Mouse (Mus musculus) intestine, postnatal 0 days (tissue): ENCODE data around the gene Zfp651. TPM values are rescaled to one million over a fixed set of nuclear protein-coding genes. Genes with fewer than 3 reads are reported as not detected.

ENCODE experiments used
- ATAC-seq: fragments of 200-750 bp; cut with Nextera tagmentation; 2 replicates; pipeline ENCODE4 v1.8.0; 2017; ENCODE audit warnings: mild to moderate bottlenecking, moderate TSS enrichment, moderate library complexity
- H3K27ac ChIP-seq: fragments of 300-500 bp; sonication (generic); 2 replicates; pipeline ENCODE4 v1.5.1; 2014; ENCODE audit warnings: mild to moderate bottlenecking, low read depth, low read length, moderate library complexity
- H3K27me3 ChIP-seq: fragments of 300-500 bp; sonication (generic); replicated peaks from 2 replicates; pipeline ENCODE4 v1.6.1; 2014; ENCODE audit warnings: low read length, mixed read lengths; ENCODE audit not compliant: control insufficient read depth, insufficient read depth
- H3K36me3 ChIP-seq: fragments of 300-500 bp; sonication (generic); 2 replicates; pipeline ENCODE4 v1.6.1; 2014; ENCODE audit warnings: mild to moderate bottlenecking, moderate library complexity; ENCODE audit not compliant: control insufficient read depth, insufficient read depth
- H3K4me1 ChIP-seq: fragments of 300-500 bp; sonication (generic); replicated peaks from 2 replicates; pipeline ENCODE4 v1.6.1; 2014; ENCODE audit warnings: antibody characterized with exemption, low read length, mixed read lengths; ENCODE audit not compliant: control insufficient read depth, insufficient read depth
- H3K4me2 ChIP-seq: fragments of 300-500 bp; sonication (generic); replicated peaks from 2 replicates; pipeline ENCODE4 v1.6.1; 2014; ENCODE audit warnings: low read depth, mild to moderate bottlenecking, moderate library complexity
- H3K4me3 ChIP-seq: fragments of 300-500 bp; sonication (generic); 2 replicates; pipeline ENCODE4 v1.5.1; 2014; ENCODE audit warnings: low read depth, low read length
- H3K9ac ChIP-seq: fragments of 300-500 bp; sonication (generic); 2 replicates; pipeline ENCODE4 v1.6.1; 2014; ENCODE audit warnings: mild to moderate bottlenecking, low read depth, low read length
- H3K9me3 ChIP-seq: fragments of 300-500 bp; sonication (generic); 2 replicates; pipeline ENCODE4 v1.6.1; 2016; ENCODE audit warnings: mixed run types; ENCODE audit not compliant: control insufficient read depth
- CTCF ChIP-seq: sonication (generic); IDR thresholded peaks from 2 replicates; pipeline ENCODE4 v1.5.1; 2016; ENCODE audit warnings: low read depth, mild to moderate bottlenecking, control low read depth, antibody characterized with exemption, moderate library complexity
- WGBS: fragments of 180-500 bp; shearing (Covaris S2); extraction: QIAGEN DNeasy Blood & Tissue Kit; methylation state at CpG from one replicate; pipeline ENCODE4 v1.1.7; 2014; 5-methylcytosine and 5-hydroxymethylcytosine counted together
- polyA plus RNA-seq: library from polyadenylated mRNA; unstranded; fragments of >200 nt; fragmentation: Nextera tagmentation; extraction: Ambion mirVana; gene quantifications from 2 replicates; pipeline ENCODE4 v1.2.1, GENCODE M21; 2015

Zfp651 gene
- polyA plus RNA-seq, 1 experiment from 2014 or later, result 6.2 TPM

DNA sequence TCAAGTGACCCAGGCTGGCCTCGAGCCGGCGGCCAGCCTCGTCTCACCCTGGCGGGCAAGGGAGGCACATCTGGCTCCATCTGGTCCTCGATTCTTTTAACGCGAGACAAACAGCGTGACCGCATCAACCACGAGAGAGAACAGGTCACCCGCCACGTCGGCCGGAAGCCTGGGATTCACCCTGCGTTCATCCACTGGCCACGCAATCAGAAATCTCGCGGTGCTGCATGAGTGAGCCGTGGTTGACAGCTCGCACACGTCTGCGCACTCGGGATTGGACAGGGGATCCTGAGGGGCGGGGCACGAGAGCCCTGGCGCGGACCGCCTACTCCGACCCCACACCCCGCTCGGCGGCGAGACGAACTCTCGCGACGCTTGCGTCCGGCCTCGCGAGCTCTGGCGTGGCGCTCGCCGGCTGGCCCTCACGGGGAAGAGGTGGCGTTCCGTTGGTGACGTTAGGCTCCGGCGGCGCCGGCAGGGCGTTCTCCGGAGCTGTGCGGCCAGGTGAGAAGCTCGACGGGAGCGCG lies 40.3 kb upstream of the Zfp651 start, which contains the start of gene Nktr:
Gene Nktr, plus strand, starts transcription at position 378 of the 527 bp plus-strand sequence.
- no peaks in the 10 kb centered on the region for H3K9me3 ChIP-seq
- peak within 1 kb of the TSS; percentile 98 for H3K9ac ChIP-seq
- H3K4me2 ChIP-seq, result peak within 1 kb of the TSS; percentile 65
- peak; percentile 97 for ATAC-seq
- TF ChIP-seq CTCF, result peak; percentile 47
- H3K27me3 ChIP-seq, result no peaks in the 10 kb centered on the region
- peak within 1 kb of the TSS; percentile 86 for H3K4me3 ChIP-seq
- no peaks in the 10 kb centered on the region for H3K36me3 ChIP-seq
- WGBS, result under 1% methylated on average over 59 of the region's 61 CpGs
- H3K4me1 ChIP-seq, result no peaks in the 10 kb centered on the region
- H3K27ac ChIP-seq, result peak within 1 kb of the TSS; percentile 100

DNA sequence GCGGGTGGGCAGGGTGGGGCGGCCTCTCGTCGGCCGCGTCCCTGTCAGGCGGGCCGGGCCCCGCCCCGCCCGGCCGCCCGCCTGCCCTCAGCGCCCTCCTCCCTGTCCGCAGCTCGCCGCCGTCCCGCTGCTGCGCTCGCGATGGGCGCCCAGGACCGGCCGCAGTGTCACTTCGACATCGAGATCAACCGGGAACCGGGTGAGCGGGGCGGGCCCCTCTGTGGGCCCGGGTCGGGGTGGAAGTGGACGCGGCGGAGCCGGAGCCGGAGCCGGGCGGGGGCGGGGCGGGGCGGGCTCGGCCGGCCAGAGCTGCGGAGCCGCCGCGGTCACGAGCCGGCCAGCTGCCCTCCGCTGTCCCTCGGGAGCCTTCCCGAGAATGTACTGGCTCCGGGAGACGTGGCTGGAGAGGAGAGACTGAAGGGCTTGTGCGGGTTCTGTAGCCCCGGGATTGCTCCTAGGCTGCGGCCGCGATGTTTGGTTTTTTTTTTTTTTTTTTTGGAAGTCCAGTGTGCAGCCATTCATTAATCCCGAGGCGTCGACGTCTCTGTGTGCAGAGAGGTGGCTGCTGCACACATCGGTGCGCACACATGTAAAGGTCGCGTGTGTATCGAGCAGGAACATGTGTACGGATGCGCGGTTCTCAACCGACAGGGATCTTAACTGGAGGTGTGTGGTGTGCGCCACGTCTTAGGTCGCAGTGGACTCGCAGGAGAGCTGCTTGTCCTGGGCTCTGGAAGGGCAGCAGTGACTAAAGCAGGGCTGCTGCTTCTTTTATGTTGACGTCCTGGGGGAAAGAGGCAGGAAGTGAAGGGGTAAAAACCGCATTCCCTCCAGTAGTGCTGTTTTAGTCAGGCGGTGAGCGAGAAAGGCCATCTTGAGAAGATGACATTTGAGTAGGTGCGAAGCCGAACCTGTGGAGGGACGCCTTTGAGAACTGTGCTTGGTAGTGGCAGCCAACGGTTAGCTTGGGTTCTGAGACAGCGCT lies 39.5 kb upstream of the Zfp651 start:
- peak; percentile 30 for ATAC-seq
- TF ChIP-seq CTCF, result no peak
- Histone ChIP-seq H3K4me3 (peak overlapping the region; percentile 86), H3K27me3 (no peaks in the 10 kb centered on the region), H3K36me3 (no peaks in the 10 kb centered on the region), H3K9ac (peak overlapping the region; percentile 98), H3K9me3 (no peaks in the 10 kb centered on the region), H3K4me2 (peak overlapping the region; percentile 65), H3K27ac (peak overlapping the region; percentile 100), H3K4me1 (no peaks in the 10 kb centered on the region)
- WGBS, result under 1% methylated on average over 79 of the region's 87 CpGs

DNA sequence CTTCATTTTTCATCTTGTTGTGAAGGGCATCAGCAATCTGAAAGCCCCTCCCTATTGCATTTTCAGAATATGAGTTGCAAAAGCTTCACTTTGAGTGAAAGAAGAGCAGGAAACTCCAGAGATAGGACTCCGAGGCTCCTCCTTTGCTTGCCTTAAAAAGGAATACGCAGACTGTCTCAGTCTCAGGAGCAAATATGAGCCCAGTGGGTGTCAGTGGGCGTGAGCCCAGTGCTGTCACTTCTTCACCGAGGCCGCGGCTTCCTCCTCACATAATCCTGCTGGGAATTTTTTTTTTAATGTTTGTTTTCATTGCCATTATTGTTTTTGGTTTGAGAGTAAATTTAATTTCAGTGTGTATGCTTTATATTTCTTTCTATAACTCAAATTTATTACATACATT lies 18.6 kb upstream of the Zfp651 start:
- ATAC-seq, result no peak
- H3K9ac ChIP-seq, result no peak overlapping the region
- no peak overlapping the region for H3K27ac ChIP-seq
- no peak overlapping the region for H3K4me2 ChIP-seq
- H3K4me3 ChIP-seq, result no peak overlapping the region
- WGBS, result 90% methylated on average over 6 of the region's 6 CpGs
- H3K4me1 ChIP-seq, result no peaks in the 10 kb centered on the region
- no peaks in the 10 kb centered on the region for H3K27me3 ChIP-seq
- no peak for TF ChIP-seq CTCF
- no peaks in the 10 kb centered on the region for H3K9me3 ChIP-seq
- peaks cover 45% of the 10 kb centered on the region for H3K36me3 ChIP-seq

DNA sequence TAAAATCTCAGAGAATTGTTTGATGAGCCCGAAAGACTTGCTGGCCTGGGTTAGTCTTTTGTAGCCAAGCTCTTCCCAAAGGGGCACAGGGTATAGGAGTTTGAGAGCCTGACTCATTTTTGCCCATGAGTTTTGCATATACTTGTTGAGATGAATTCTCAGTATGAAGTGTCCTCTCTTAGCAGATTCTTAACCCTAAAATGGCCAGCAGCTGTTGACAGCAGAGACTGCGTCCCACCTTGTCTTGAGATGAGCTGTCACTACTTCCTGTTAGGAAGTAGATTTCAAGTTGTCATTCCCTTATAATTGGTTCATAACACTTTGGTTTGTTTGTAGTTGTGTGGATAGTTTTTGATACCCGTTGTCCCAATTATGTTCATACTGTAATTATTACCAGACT lies 18.0 kb upstream of the Zfp651 start:
- no peak overlapping the region for H3K27ac ChIP-seq
- 93% methylated on average over 3 of the region's 3 CpGs for WGBS
- no peaks in the 10 kb centered on the region for H3K9me3 ChIP-seq
- no peak overlapping the region for H3K4me3 ChIP-seq
- H3K36me3 ChIP-seq, result peaks cover 49% of the 10 kb centered on the region
- no peak for ATAC-seq
- H3K9ac ChIP-seq, result no peak overlapping the region
- TF ChIP-seq CTCF, result no peak
- H3K4me2 ChIP-seq, result no peak overlapping the region
- H3K27me3 ChIP-seq, result no peaks in the 10 kb centered on the region
- no peaks in the 10 kb centered on the region for H3K4me1 ChIP-seq

DNA sequence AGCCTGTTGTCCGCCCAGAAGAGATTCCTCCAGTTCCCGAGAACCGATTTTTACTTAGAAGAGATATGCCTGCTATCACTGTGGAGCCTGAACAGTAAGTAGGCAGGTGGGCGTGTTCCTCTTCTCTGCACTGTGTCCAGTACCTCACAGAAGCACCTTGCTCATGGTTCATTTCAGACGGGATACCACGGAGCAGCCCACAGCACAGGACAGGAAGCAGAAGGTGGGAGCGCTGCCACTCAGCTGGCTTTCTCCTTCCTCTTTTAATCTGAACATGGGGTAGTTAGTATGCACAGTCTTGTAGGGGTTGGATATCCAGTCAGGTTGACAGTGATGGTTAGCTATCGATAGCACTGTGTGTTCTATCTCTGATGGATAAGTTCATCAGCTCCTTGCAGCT lies 15.1 kb upstream of the Zfp651 start:
- no peak for TF ChIP-seq CTCF
- WGBS, result 85% methylated on average over 8 of the region's 8 CpGs
- Histone ChIP-seq H3K4me2 (no peak overlapping the region), H3K27me3 (no peaks in the 10 kb centered on the region), H3K4me3 (no peak overlapping the region), H3K9ac (no peak overlapping the region), H3K27ac (0 out of 2 replicates have a peak overlapping the region, but pooled peaks have one; percentile 36), H3K4me1 (no peaks in the 10 kb centered on the region), H3K9me3 (no peaks in the 10 kb centered on the region), H3K36me3 (peaks cover 74% of the 10 kb centered on the region)
- no peak for ATAC-seq

DNA sequence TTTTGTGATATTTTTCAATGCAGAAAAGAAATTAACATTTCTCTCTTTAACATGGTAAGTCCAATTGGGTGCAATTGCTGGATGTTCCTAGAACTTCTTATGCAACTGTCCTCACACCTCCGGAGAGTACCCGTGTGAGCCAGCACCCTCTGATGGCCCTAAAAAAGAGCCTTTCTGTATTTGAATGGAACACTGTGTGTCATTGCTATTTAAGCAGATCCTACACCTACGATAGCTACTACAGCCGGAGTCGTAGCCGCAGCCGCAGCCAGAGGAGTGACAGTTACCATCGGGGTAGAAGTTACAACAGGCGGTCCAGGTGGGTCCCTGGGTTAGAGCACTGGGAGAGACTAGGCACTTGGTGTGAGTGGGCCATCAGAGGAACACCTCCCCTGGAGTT lies 6.4 kb upstream of the Zfp651 start:
- Histone ChIP-seq H3K27ac (no peak overlapping the region), H3K4me3 (no peak overlapping the region), H3K9ac (no peak overlapping the region), H3K4me2 (no peak overlapping the region), H3K4me1 (no peaks in the 10 kb centered on the region), H3K9me3 (no peaks in the 10 kb centered on the region), H3K36me3 (peaks cover 83% of the 10 kb centered on the region), H3K27me3 (no peaks in the 10 kb centered on the region)
- no peak for TF ChIP-seq CTCF
- no peak for ATAC-seq
- 97% methylated on average over 9 of the region's 9 CpGs for WGBS
